ENCODE assay signal across 8 mouse cellular contexts in genomic region chr16:30388522-30389209, GRCm38 (mm10). TPM values are rescaled to one million over a fixed set of nuclear protein-coding genes. Genes with fewer than 3 reads are reported as not detected.
DNase-seq lines count a peak whose midpoint lies in the region; ATAC-seq and TF ChIP-seq lines count a peak whose summit lies in the region.

No protein-coding gene starts in this region.

- peak overlapping the region; percentile 94 for H3K9ac ChIP-seq in embryonic facial prominence, embryonic 14.5 days (ENCODE audit: low read depth, low read length)
- H3K9ac ChIP-seq in limb, embryonic 13.5 days, result peak overlapping the region; percentile 94
- H3K9ac ChIP-seq in midbrain, embryonic 15.5 days, result peak overlapping the region; percentile 81

- peak overlapping the region; percentile 67 for H3K27ac ChIP-seq in bone marrow, adult 2 months (ENCODE audit: control insufficient read depth, insufficient read depth, low read depth, low read length, poor library complexity)
- H3K27ac ChIP-seq in embryonic facial prominence, embryonic 14.5 days (replicated peaks; ENCODE audit: low read depth, low read length), result peak overlapping the region; percentile 79
- H3K27ac ChIP-seq in limb, embryonic 13.5 days, result peak overlapping the region; percentile 59
- peak overlapping the region; percentile 85 for H3K27ac ChIP-seq in midbrain, embryonic 15.5 days

- ATAC-seq in embryonic facial prominence, embryonic 14.5 days (ENCODE audit: low read depth), result peak; percentile 94
- peak; percentile 92 for ATAC-seq in limb, embryonic 13.5 days (ENCODE audit: low FRiP score, low read depth)
- ATAC-seq in midbrain, embryonic 15.5 days (replicated peaks), result peak; percentile 95

- peak; percentile 76; the same call in 1 of the 2 replicates for TF ChIP-seq POLR2A in bone marrow, adult 2 months (IDR thresholded peaks at IDR 0.05; ENCODE audit: borderline replicate concordance, control insufficient read depth, low read depth, low read length)

- H3K27me3 ChIP-seq in embryonic facial prominence, embryonic 14.5 days (replicated peaks; ENCODE audit: control insufficient read depth, insufficient read depth, low read length), result no peaks in the 10 kb centered on the region
- no peaks in the 10 kb centered on the region for H3K27me3 ChIP-seq in limb, embryonic 13.5 days
- H3K27me3 ChIP-seq in midbrain, embryonic 15.5 days (replicated peaks), result no peaks in the 10 kb centered on the region

- peaks cover 7% of the 10 kb centered on the region; the same call in 1 of the 2 replicates for H3K9me3 ChIP-seq in embryonic facial prominence, embryonic 14.5 days (ENCODE audit: control insufficient read depth, low read length)
- H3K9me3 ChIP-seq in limb, embryonic 13.5 days, result peaks cover 5% of the 10 kb centered on the region; the same call in 1 of the 2 replicates
- H3K9me3 ChIP-seq in midbrain, embryonic 15.5 days, result no peaks in the 10 kb centered on the region

- peaks cover 5% of the 10 kb centered on the region; the same call in 1 of the 2 replicates for H3K36me3 ChIP-seq in embryonic facial prominence, embryonic 14.5 days (ENCODE audit: control insufficient read depth, insufficient read depth, low read length)
- peaks cover 13% of the 10 kb centered on the region for H3K36me3 ChIP-seq in limb, embryonic 13.5 days
- H3K36me3 ChIP-seq in midbrain, embryonic 15.5 days (replicated peaks), result no peaks in the 10 kb centered on the region

- H3K4me3 ChIP-seq in bone marrow, adult 2 months (replicated peaks; ENCODE audit: control insufficient read depth, low read depth, low read length), result peak overlapping the region; percentile 89
- peak overlapping the region; percentile 97 for H3K4me3 ChIP-seq in embryonic facial prominence, embryonic 14.5 days (ENCODE audit: low read depth, low read length)
- H3K4me3 ChIP-seq in limb, embryonic 13.5 days, result peak overlapping the region; percentile 90
- peak overlapping the region; percentile 71 for H3K4me3 ChIP-seq in midbrain, embryonic 15.5 days

- peak; percentile 95 for DNase-seq in A20 (ENCODE audit: low read depth, low spot score)
- DNase-seq in embryonic facial prominence, embryonic 14.5 days (ENCODE audit: low spot score), result peak; percentile 95
- DNase-seq in heart, adult 8-10 months (ENCODE audit: low spot score), result peak; percentile 87
- peak; percentile 86 to 89 for DNase-seq in kidney, adult 8-10 months
- peak; percentile 88 to 92 for DNase-seq in spleen, adult 18-20 months

- no peak for TF ChIP-seq CTCF in bone marrow, adult 2 months (IDR thresholded peaks at IDR 0.05; ENCODE audit: control insufficient read depth, insufficient read depth, low read length)

- 1% methylated on average over 76 of the region's 76 CpGs for WGBS in bone marrow, adult 2 months
- WGBS in embryonic facial prominence, embryonic 14.5 days, result 0% methylated on average over 27 of the region's 76 CpGs
- under 1% methylated on average over 52 of the region's 76 CpGs for WGBS in limb, embryonic 13.5 days
- WGBS in midbrain, embryonic 15.5 days, result under 1% methylated on average over 61 of the region's 76 CpGs

- peak overlapping the region; percentile 82 for H3K4me2 ChIP-seq in embryonic facial prominence, embryonic 14.5 days (ENCODE audit: low read depth, low read length)
- peak overlapping the region; percentile 95 for H3K4me2 ChIP-seq in limb, embryonic 13.5 days (replicated peaks)
- H3K4me2 ChIP-seq in midbrain, embryonic 15.5 days, result peak overlapping the region; percentile 93

- peaks cover 4% of the 10 kb centered on the region; the same call in 1 of the 2 replicates for H3K4me1 ChIP-seq in bone marrow, adult 2 months (ENCODE audit: control insufficient read depth, insufficient read depth, low read length)
- peaks cover 18% of the 10 kb centered on the region for H3K4me1 ChIP-seq in embryonic facial prominence, embryonic 14.5 days (ENCODE audit: control insufficient read depth, insufficient read depth, low read length)
- peaks cover 22% of the 10 kb centered on the region for H3K4me1 ChIP-seq in limb, embryonic 13.5 days
- peaks cover 29% of the 10 kb centered on the region for H3K4me1 ChIP-seq in midbrain, embryonic 15.5 days

RNA-seq across cellular contexts. Expression of gene Atp13a3, which starts 17.1 kb away (rescaled TPM):
- polyA plus RNA-seq in bone marrow, adult 2 months (2011; ENCODE audit: insufficient read depth, insufficient read length, low replicate concordance, missing spikeins), result 20.0 and 24.2 TPM in 2 replicates
- polyA plus RNA-seq in embryonic facial prominence, embryonic 14.5 days (2014; fragmentation: Nextera tagmentation; extraction: Ambion mirVana), result 16.7 and 20.0 TPM in 2 replicates
- 10 to 100 TPM; 43.1 to 54.9 (median 50.5) TPM for total RNA-seq in heart, adult 8-10 months (2022)
- polyA plus RNA-seq in limb, embryonic 13.5 days (2015; fragmentation: Nextera tagmentation; extraction: Ambion mirVana), result 9.4 and 9.5 TPM in 2 replicates
- polyA plus RNA-seq in midbrain, embryonic 15.5 days (2015; fragmentation: Nextera tagmentation; extraction: Ambion mirVana), result 8.1 and 8.6 TPM in 2 replicates

Comparison
In these comparisons a context has a peak if more than half of its experiments do, and no peak if none do; other contexts are left out.
1. Peak in every context shown above with its lines: DNase-seq, ATAC-seq, H3K4me3 ChIP-seq and H3K27ac ChIP-seq.